Mouse (Mus musculus) heart, embryonic 14.5 days (tissue): ENCODE measurements around the gene Tctn1. TPM values are rescaled to one million over a fixed set of nuclear protein-coding genes. Genes with fewer than 3 reads are reported as not detected.

Source experiments
- ATAC-seq: fragments of 200-750 bp; cut with Nextera tagmentation; 2 replicates; pipeline ENCODE4 v1.8.0; 2017; ENCODE audit warnings: low read depth, moderate TSS enrichment; ENCODE audit not compliant: insufficient number of reproducible peaks, insufficient read depth, low FRiP score
- H3K27ac ChIP-seq, 2 experiments: fragments of 200-500 bp in 1 of 2; fragments of 300-500 bp in 1 of 2; sonication (generic) in 1 of 2; replicated peaks in 1 of 2; 2 replicates each; pipeline ENCODE4 v1.5.1; 2012 to 2014; ENCODE audit warnings: low read depth in 2 of 2, low read length in 2 of 2, control low read depth in 1 of 2, mild to moderate bottlenecking in 1 of 2, mixed read lengths in 1 of 2; ENCODE audit not compliant: control insufficient read depth in 1 of 2, insufficient read depth in 1 of 2
- H3K27me3 ChIP-seq: fragments of 300-500 bp; sonication (generic); 2 replicates; pipeline ENCODE4 v1.6.1; 2014; ENCODE audit warnings: mild to moderate bottlenecking, low read length, control low read depth; ENCODE audit not compliant: control insufficient read depth, insufficient read depth
- H3K36me3 ChIP-seq: fragments of 300-500 bp; sonication (generic); 2 replicates; pipeline ENCODE4 v1.6.1; 2014; ENCODE audit warnings: mild to moderate bottlenecking, control low read depth, low read length, mixed read lengths; ENCODE audit not compliant: control insufficient read depth, insufficient read depth
- H3K4me1 ChIP-seq, 2 experiments: fragments of 200-500 bp in 1 of 2; fragments of 300-500 bp in 1 of 2; sonication (generic) in 1 of 2; 2 replicates each; pipeline ENCODE4 v1.6.1; 2012 to 2014; ENCODE audit warnings: low read length in 2 of 2, control low read depth in 1 of 2, mixed read lengths in 1 of 2; ENCODE audit not compliant: control insufficient read depth in 2 of 2, insufficient read depth in 2 of 2
- H3K4me2 ChIP-seq: fragments of 300-500 bp; sonication (generic); 2 replicates; pipeline ENCODE4 v1.6.1; 2014; ENCODE audit warnings: mild to moderate bottlenecking, low read length
- H3K4me3 ChIP-seq, 2 experiments: fragments of 200-500 bp in 1 of 2; fragments of 300-500 bp in 1 of 2; sonication (generic) in 1 of 2; 2 replicates each; pipeline ENCODE4 v1.5.1; 2012 to 2014; ENCODE audit warnings: low read length in 2 of 2, mild to moderate bottlenecking in 2 of 2, control low read depth in 1 of 2, low read depth in 1 of 2, moderate library complexity in 1 of 2; ENCODE audit not compliant: control insufficient read depth in 1 of 2, insufficient read depth in 1 of 2
- H3K9ac ChIP-seq: fragments of 300-500 bp; sonication (generic); 2 replicates; pipeline ENCODE4 v1.6.1; 2014; ENCODE audit warnings: mild to moderate bottlenecking, low read length
- H3K9me3 ChIP-seq: fragments of 300-500 bp; sonication (generic); 2 replicates; pipeline ENCODE4 v1.6.1; 2016; ENCODE audit warnings: low read length, control low read depth; ENCODE audit not compliant: control insufficient read depth
- WGBS: fragments of 180-500 bp; shearing (Covaris S2); extraction: QIAGEN DNeasy Blood & Tissue Kit; methylation state at CpG from one replicate; pipeline ENCODE4 v1.1.7; 2014; 5-methylcytosine and 5-hydroxymethylcytosine counted together
- polyA plus RNA-seq: library from polyadenylated mRNA; unstranded; fragments of >200 nt; fragmentation: Nextera tagmentation; extraction: Ambion mirVana; gene quantifications from 2 replicates; pipeline ENCODE4 v1.2.1, GENCODE M21; 2014

The Tctn1 gene
- polyA plus RNA-seq, 1 experiment from 2014 or later = 3.4 TPM

DNA sequence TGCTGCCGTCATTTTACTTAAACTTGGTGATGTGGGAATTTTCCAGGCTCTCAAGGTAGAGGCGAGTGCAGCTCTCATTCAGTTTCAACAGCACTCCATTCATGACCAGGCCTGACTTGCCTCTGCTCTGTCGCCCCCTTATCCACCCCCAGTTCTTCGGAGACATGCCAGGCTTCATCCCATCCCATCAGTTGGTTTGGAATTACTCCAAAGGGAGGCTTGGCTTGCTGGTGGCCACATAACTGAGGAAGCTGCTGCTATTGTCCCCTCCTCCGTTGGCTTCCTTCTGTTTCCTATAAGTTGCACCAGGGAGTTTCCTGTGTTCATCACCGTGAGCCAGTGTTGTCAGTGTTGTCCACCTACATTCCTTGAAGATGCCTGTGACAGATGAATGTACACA is 40.3 kb upstream of the Tctn1 start:
- 53% methylated on average over 6 of the region's 6 CpGs for WGBS
- peaks cover 16% of the 10 kb centered on the region for H3K36me3 ChIP-seq
- H3K4me2 ChIP-seq = no peak overlapping the region
- no peaks in the 10 kb centered on the region for H3K9me3 ChIP-seq
- no peaks in the 10 kb centered on the region for H3K27me3 ChIP-seq
- H3K27ac ChIP-seq = no peak overlapping the region
- no peak overlapping the region for H3K4me3 ChIP-seq
- no peak overlapping the region for H3K9ac ChIP-seq
- no peak for ATAC-seq
- peaks cover 17 to 39% of the 10 kb centered on the region in 2 experiments for H3K4me1 ChIP-seq

DNA sequence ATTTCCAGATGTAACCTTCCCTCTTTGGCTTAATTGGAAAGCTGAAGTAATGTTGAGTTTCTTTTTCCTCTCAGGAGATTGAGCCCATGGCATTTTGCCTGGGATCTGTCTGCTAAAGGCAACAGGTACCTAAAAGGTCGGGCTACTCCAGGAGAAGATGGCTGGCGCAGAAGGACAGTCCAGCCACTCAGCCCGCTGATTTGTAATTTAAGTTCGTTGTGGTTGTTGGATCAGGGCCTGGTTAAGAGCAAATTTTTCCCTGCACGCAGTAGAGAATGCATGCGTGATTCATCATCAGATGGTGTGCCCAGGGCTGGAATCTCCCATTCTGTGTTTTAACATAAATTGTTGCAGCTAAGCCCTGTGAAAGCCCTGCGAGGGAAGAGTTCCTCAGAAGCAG is 39.7 kb upstream of the Tctn1 start:
- Histone ChIP-seq H3K9ac (no peak overlapping the region), H3K4me1 (peaks cover 17 to 40% of the 10 kb centered on the region in 2 experiments), H3K4me3 (no peak overlapping the region), H3K27me3 (no peaks in the 10 kb centered on the region), H3K27ac (no peak overlapping the region), H3K36me3 (peaks cover 12% of the 10 kb centered on the region), H3K9me3 (no peaks in the 10 kb centered on the region), H3K4me2 (no peak overlapping the region)
- 82% methylated on average over 7 of the region's 7 CpGs for WGBS
- ATAC-seq = no peak

DNA sequence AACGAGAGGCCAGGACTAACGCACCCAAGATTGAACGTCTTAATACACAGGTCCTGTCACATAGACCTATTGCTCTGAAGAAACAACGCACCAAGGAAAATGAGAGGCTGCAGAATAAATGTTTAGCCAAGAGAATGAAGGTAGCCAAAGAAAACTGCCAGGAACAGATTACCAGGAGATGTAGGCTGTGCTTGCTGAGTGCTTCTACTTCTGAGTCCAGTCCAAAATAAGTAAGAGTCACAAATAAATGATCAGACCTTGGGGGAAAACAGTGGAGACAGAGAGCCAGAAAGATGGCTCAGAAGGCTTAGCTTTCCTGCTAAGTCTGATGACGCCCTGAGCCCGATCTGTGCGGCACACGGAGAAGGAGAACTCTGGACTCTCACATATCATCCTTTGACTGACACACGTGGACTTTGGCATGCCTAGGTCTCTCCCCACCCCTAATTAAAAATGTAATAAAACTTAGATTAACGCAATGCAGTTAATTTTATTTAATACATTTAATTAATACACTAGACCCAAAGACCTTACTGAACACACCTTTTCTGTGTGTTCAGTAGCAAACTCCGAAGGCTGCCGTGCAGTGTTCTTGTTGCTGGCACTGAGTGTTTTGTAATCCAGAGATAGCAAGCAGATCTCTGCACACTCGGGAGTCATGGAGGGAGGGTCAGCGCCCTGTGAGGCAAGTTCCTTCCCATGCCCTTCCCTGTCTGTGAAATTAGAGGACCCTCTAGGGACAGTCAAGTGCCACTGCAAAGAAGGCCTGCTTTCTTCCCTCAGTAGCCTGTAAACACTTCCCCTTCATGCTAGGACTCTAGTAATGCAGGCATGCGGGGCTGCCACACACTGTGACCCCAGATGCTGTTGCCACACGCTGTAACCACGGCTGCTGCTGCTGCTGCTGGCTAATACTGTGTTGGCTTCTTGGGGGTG is 38.8 kb upstream of the Tctn1 start:
- peak overlapping the region in 1 of 2 experiments; percentile 47; a peak in 1 of 4 replicates for H3K27ac ChIP-seq
- H3K4me3 ChIP-seq = no peak overlapping the region
- H3K4me1 ChIP-seq = peaks cover 17 to 40% of the 10 kb centered on the region in 2 experiments
- no peaks in the 10 kb centered on the region for H3K9me3 ChIP-seq
- WGBS = 56% methylated on average over 17 of the region's 17 CpGs
- H3K4me2 ChIP-seq = 0 out of 2 replicates have a peak overlapping the region, but pooled peaks have one; percentile 2
- H3K36me3 ChIP-seq = peaks cover 4% of the 10 kb centered on the region
- 0 out of 2 replicates have a peak, but pooled peaks have one; percentile 28 for ATAC-seq
- no peaks in the 10 kb centered on the region for H3K27me3 ChIP-seq
- H3K9ac ChIP-seq = peak overlapping the region; percentile 22

DNA sequence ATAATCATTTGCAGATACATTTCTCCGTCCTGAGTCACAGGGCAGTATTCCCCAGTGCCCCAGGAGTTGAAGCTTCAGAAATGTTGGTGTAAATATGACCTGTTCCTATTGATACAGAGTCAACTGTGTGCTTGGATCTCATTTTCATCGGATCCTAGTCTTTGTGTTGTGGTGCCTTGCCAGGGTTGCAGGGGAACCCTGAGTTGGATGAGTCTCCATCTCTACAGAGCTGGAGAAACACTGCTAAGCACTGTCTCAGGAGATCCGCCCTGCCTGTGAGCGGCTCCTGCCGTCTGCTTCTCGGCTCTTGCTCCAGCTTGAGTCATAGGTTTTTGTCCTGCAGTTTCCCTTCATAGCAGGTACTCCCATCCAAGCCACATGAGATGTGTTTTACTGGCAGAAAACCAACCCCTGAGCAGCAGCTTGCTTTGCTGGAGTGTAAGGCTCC is 35.8 kb upstream of the Tctn1 start:
- H3K4me1 ChIP-seq = peaks cover 17 to 39% of the 10 kb centered on the region in 2 experiments
- no peak overlapping the region for H3K9ac ChIP-seq
- 83% methylated on average over 6 of the region's 6 CpGs for WGBS
- no peak for ATAC-seq
- H3K9me3 ChIP-seq = no peaks in the 10 kb centered on the region
- no peak overlapping the region for H3K4me3 ChIP-seq
- H3K36me3 ChIP-seq = peaks cover 4% of the 10 kb centered on the region; the same call in 1 of the 2 replicates
- no peak overlapping the region for H3K4me2 ChIP-seq
- H3K27ac ChIP-seq = no peak overlapping the region
- no peaks in the 10 kb centered on the region for H3K27me3 ChIP-seq

DNA sequence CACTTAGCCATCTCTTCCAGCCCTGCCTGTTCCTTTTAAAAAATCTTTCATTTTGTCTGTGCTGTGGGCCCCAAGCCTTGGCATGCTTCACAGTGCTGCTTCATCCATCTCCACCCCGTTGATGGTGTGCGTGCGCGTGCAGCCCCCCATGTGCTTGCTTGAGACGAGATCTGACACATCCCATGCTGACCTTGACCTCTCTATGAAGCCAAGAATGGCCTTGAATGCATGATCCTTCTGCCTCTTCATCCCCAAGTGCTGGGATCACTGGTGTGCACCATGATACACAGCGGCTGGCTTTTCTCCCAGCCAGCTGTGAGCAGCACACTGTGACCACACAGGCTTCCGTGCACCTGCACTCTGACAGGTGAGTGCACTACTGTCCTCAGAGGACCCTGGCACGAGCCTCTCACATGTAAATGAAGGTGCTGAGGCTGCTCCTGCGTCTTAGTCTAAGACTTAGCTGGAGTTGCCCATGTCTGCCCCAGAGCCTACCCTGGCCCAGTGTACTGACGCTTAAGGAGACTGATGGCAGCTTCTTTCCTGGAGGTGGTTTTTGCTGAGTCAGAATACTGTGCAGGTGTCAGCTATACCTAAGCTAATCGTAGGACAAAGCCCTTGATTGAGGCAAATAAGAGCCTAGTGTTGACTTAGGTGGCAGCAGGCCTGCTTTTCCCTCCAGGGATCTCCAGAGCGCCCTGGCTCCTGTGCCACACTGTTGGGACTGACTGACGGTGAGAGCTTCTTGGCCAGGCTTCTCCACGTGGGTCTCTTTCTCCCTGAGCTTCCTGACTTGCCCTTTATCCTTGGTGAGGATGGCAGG is 31.1 kb upstream of the Tctn1 start:
- Histone ChIP-seq H3K9ac (no peak overlapping the region), H3K4me1 (peaks cover 26 to 46% of the 10 kb centered on the region in 2 experiments), H3K27ac (no peak overlapping the region), H3K4me3 (no peak overlapping the region), H3K36me3 (peaks cover 4% of the 10 kb centered on the region; the same call in 1 of the 2 replicates), H3K27me3 (no peaks in the 10 kb centered on the region), H3K9me3 (no peaks in the 10 kb centered on the region), H3K4me2 (no peak overlapping the region)
- no peak for ATAC-seq
- 80% methylated on average over 14 of the region's 14 CpGs for WGBS

DNA sequence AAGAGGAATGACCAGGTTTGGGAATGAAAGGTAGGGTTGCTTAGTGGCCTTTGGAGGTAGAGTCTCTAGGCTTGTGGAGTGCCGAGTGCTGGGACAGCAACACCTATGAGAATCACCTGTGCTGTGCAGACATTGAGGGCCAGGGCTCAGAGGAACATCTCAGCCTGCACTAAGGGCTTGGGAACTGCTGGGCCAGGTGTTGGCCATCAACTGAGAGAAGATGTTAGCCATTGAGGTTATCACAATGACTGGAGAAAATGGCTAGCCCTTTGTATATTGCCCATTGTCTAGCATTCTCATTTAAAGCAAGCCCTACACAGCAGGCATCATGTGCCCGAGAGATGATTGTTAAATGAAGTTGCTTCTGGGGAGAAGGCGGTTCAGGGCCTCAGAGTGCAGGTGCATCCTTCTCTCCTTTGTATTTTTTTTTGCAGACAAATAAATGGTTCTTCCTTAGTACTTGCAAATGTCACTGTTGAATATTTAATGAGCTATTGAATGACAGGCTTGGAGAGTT is 30.0 kb upstream of the Tctn1 start:
- H3K27me3 ChIP-seq = no peaks in the 10 kb centered on the region
- no peak for ATAC-seq
- H3K27ac ChIP-seq = 0 out of 4 replicates have a peak overlapping the region, but pooled peaks of 1 of the 2 experiments have one; percentile 12
- no peak overlapping the region for H3K4me2 ChIP-seq
- H3K9ac ChIP-seq = 0 out of 2 replicates have a peak overlapping the region, but pooled peaks have one; percentile 28
- peaks cover 4% of the 10 kb centered on the region; the same call in 1 of the 2 replicates for H3K36me3 ChIP-seq
- WGBS = 90% methylated on average over 3 of the region's 3 CpGs
- H3K4me3 ChIP-seq = no peak overlapping the region
- H3K9me3 ChIP-seq = no peaks in the 10 kb centered on the region
- H3K4me1 ChIP-seq = peaks cover 26 to 42% of the 10 kb centered on the region in 2 experiments

DNA sequence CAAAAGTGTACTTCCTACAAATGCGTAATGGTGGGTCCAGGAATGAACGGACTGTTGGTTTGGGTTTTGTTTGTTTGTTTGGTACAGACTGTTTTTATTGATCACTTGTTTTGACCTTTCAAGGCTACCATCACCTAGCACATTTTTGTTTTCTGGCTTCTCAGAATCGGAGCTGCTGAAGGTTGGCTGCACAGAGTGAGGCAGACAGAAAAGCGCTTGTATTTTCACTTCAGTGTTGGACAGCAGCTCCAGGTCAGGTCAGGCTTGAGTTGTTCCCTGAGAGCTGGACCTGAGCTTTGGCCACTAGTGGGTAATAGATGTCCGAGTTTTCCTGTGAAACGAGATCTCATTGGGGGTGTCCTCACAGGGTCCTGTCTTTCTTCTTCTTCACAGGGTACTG is 28.9 kb upstream of the Tctn1 start:
- no peak overlapping the region for H3K27ac ChIP-seq
- H3K4me2 ChIP-seq = peak overlapping the region; percentile 24
- peaks cover 26 to 45% of the 10 kb centered on the region in 2 experiments for H3K4me1 ChIP-seq
- H3K4me3 ChIP-seq = no peak overlapping the region
- WGBS = 43% methylated on average over 6 of the region's 6 CpGs
- H3K9me3 ChIP-seq = no peaks in the 10 kb centered on the region
- H3K9ac ChIP-seq = no peak overlapping the region
- no peaks in the 10 kb centered on the region for H3K27me3 ChIP-seq
- peaks cover 9% of the 10 kb centered on the region for H3K36me3 ChIP-seq
- ATAC-seq = no peak
